Mouse (Mus musculus): Measurements from ENCODE around the gene Nos3. TPM values are rescaled to one million over a fixed set of nuclear protein-coding genes. Genes with fewer than 3 reads are reported as not detected.

Nos3 gene
- total RNA-seq (2021), result 10 to 100 TPM; 10.4 to 11.7 TPM
- long read RNA-seq, experiment 1, full-length matches to known transcripts, result 17 of 28 reads
- long read RNA-seq, experiment 1, partial matches to known transcripts, result 6 of 28 reads
- long read RNA-seq, experiment 1, other reads (novel, unspliced or antisense), result 5 of 28 reads
- long read RNA-seq, experiment 2, full-length matches to known transcripts, result 14 of 37 reads
- long read RNA-seq, experiment 2, partial matches to known transcripts, result 11 of 37 reads
- long read RNA-seq, experiment 2, other reads (novel, unspliced or antisense), result 12 of 37 reads

- DNase-seq (ENCODE audit: low spot score in 2 of 2), result no peak
Measured at GRCm38 (mm10) chr5:24364508-24364907, at the start of gene Nos3. Gene Nos3 (plus strand): TSS chr5:24364810.

DNA sequence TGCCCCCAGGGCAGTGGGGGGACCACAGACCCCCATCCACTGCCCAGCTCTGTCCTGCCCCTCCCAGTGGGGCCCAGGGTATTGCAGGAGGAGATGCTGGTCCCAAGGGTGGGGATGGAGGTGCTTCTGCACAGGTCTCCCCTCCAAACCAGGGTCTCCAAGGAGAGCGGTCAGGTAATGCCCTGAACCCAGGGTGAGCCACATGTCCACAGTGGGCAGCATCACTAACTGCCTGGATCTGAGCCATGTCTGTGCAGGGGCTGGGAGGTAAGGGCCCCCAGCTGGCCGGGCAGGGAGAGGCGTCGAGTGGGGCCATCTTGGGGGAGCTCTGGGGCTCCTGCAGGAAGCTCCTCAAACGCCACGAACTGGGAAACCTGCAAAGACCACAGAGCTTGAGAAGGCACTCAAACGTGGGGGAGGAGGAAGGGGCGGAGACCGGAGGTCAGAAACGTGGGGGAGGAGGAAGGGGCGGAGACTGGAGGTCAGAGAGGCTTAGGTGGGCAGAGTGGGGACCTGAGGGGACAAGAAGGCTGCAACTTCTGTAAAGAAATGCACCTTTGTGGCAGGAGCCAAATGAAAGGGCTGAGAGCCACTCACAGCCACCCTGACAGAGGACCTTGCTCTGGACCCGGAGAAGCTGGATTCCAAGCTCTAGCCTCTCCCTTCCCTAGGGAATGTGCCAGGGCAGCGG is 44.7 kb upstream of the Nos3 start:
- no peak for DNase-seq (ENCODE audit: low spot score in 2 of 2)

GRCm38 (mm10) chr5:24320467-24320813 is 44.2 kb upstream of the Nos3 start:
- no peak for DNase-seq (ENCODE audit: low spot score in 2 of 2)

- no peak for DNase-seq (ENCODE audit: low spot score in 2 of 2)
Measured at GRCm38 (mm10) chr5:24320894-24321293, 43.7 kb upstream of the Nos3 start.

- no peak for DNase-seq (ENCODE audit: low spot score in 2 of 2)
Measured at GRCm38 (mm10) chr5:24321711-24322682, 42.6 kb upstream of the Nos3 start.

- DNase-seq (ENCODE audit: low spot score in 2 of 2), result no peak
Measured at GRCm38 (mm10) chr5:24325251-24325650, 39.4 kb upstream of the Nos3 start.

- DNase-seq (ENCODE audit: low spot score in 2 of 2), result no peak
Measured at GRCm38 (mm10) chr5:24326166-24326841, 38.3 kb upstream of the Nos3 start.

DNA sequence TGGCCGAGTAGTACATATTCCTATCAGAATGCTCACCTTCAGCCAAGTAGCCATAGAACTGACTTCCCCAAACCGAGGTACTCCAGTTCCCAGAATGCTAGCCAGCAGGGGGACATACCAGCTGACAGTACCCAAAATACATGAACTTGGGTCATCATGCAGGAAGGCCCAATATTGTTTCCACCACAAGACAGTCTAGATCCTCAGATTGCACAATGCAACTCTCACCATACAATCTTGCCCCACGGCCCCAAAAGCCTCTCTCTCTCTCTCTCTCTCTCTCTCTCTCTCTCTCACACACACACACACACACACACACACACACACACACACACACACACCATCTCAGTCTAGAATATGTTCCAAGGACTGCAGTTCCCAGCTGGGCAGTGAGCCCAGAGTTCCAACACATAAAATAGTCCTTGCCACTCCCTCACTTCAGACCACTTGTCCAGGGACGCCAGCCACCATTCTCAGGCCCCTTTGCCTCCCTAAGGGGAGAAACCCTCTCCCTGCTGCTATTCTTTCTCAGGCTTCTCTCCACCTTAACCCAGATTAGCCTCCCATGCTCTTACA is 37.7 kb upstream of the Nos3 start:
- peak in 1 of 2 experiments; percentile 55 for DNase-seq (ENCODE audit: low spot score in 2 of 2)

DNA sequence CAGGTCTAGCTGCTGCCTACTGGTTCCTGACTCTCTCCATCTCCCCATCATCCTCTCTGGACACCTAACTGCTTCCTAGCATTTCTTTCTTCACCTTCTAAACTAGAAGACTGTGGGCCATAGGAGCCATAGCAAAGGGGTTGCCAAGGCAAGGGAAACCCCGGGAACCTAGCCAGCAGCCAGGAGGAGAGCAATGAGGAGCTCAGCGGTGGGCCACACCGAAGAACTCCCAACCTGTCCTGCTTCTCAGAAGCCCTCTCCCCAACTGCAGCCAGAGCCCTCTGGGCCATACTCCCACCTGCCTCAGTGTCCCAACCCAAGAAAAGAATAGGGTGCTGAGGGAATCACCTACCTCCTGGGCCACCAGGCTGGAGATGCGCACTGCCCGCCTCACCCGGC is 35.8 kb upstream of the Nos3 start:
- DNase-seq (ENCODE audit: low spot score in 2 of 2), result no peak

DNA sequence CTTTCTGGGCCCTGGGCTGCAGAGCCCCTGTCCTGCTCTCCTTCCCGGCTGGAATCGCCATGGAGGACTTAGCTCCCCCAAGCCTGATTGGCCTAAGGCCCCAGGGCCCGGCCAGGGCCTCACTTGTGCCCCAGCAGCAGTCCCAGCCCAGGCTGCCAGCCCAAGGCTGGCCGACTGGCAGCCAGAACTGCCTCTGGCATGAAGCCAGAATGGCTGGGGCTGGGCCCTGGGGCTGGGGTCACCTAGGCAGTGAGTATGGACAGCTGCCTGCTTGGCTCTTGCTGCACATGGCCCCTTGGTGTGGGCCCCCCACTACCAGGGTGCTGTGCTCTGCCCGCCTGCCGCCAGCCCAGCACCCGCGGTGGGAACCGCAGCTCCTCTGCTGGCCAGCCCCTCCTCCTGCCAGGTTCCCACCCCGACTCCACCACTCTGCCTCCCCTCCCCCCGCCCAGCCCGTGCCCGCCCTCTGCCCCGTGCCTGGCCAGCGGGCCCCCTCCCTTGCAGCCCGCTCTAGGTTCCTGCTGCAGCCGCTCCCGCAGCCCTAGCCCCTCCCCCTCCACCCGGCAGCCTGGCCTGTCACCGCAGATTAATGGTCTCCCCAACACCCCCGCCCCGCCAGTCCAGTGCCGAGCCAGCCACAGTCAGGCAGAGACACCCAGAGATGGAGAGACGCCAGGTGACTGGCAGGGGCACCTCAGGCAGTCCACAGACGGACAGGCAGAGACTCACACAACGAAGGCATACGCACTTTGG is 35.2 kb upstream of the Nos3 start:
- peak; percentile 64 to 75 for DNase-seq (ENCODE audit: low spot score in 2 of 2)

DNA sequence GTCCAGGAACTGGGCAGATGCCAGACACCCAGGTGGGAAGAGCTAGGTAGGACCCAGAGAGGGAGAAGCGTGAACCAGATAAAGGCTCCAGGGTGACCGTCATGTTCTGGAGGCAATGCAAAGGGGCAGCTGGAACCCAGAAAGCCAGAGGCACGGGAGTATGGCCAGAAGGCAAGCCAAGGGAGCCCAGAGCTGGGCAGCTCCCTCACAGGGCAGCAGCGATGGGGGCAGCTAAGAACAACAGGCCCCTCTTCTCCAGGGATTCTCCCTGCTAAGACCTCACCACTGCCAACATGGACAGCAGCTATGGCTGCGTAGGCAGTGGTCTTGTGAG is 34.7 kb upstream of the Nos3 start:
- DNase-seq (ENCODE audit: low spot score in 2 of 2), result no peak

GRCm38 (mm10) chr5:24332401-24332800 is 32.2 kb upstream of the Nos3 start:
- DNase-seq (ENCODE audit: low spot score in 2 of 2), result no peak

GRCm38 (mm10) chr5:24334749-24335148 is 29.9 kb upstream of the Nos3 start:
- DNase-seq (ENCODE audit: low spot score in 2 of 2), result no peak

DNA sequence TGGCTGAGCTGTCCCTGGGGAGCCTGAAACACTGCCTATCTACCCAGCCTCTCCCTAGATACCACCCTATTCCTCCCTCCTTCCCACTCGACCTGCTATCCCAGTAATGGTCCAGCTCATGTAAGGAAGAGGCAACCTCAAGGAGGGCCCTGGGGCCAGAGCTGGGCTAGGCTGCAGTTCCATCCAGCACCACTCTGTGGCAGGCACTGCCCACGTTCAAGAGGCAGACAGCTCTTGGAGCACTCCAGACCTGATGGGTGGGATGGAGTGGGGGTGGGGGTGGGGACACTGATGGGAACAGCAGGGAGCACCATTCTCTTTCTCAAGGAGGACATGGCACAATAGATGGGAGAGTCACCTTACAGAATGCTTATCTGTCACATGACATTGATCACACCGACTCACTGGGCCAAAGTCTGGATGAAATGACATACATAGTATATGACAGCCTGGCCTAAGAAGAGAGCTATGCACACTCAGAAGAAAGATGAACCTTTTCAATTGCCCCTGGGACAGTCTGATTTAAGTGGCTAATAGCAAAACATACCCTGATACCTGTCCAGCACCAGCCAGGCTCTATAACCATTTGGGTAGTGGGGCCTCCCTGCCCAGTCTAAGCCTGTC is 28.6 kb upstream of the Nos3 start:
- DNase-seq (ENCODE audit: low spot score in 2 of 2), result peak in 1 of 2 experiments; percentile 58

- no peak for DNase-seq (ENCODE audit: low spot score in 2 of 2)
Measured at GRCm38 (mm10) chr5:24337366-24337765, 27.2 kb upstream of the Nos3 start.

- no peak for DNase-seq (ENCODE audit: low spot score in 2 of 2)
Measured at GRCm38 (mm10) chr5:24337821-24338220, 26.8 kb upstream of the Nos3 start.

GRCm38 (mm10) chr5:24342205-24342963 is 22.2 kb upstream of the Nos3 start:
- DNase-seq (ENCODE audit: low spot score in 2 of 2), result no peak

DNA sequence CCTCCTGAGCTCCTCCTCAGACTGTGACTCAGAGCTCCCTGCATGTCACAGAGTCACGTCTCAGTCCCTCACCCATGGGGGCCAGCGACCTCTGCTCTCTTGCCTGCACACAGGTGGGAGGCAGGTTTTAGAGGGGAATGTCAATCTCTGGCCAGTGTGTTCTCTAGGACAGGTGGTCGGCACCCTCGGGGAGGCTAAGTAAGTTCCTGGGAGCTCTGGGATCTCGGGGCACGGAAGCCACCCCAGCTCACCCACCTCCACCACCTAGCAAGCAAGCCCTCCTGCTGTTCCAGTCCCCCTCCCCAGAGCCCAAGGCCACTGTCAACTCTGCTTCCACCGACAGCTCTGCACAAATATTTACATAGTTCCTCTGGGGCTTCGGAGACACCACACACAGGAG is 21.6 kb upstream of the Nos3 start:
- DNase-seq (ENCODE audit: low spot score in 2 of 2), result no peak

- no peak for DNase-seq (ENCODE audit: low spot score in 2 of 2)
Measured at GRCm38 (mm10) chr5:24343379-24343778, 21.2 kb upstream of the Nos3 start.

Data from gastrocnemius, postnatal 4 days (tissue).